Mouse (Mus musculus) myocyte (in vitro differentiated cells): ENCODE data around the gene Rab28. TPM values are rescaled to one million over a fixed set of nuclear protein-coding genes. Genes with fewer than 3 reads are reported as not detected.

Experiments
- H3K27me3 ChIP-seq: one replicate; pipeline ENCODE4 v1.6.1; 2011; ENCODE audit not compliant: control insufficient read depth, insufficient read depth, insufficient read length
- H3K36me3 ChIP-seq: one replicate; pipeline ENCODE4 v1.6.1; 2011; ENCODE audit not compliant: control insufficient read depth, insufficient read depth
- H3K4me2 ChIP-seq: one replicate; pipeline ENCODE4 v1.6.1; 2011; ENCODE audit warnings: low read depth, control low read depth
- H3K4me3 ChIP-seq: one replicate; pipeline ENCODE4 v1.5.1; 2011; ENCODE audit warnings: mild to moderate bottlenecking, control low read depth, moderate library complexity
- H3K79me2 ChIP-seq: one replicate; pipeline ENCODE4 v1.6.1; 2011; ENCODE audit not compliant: control insufficient read depth, insufficient read depth
- H3ac ChIP-seq: one replicate; pipeline ENCODE4 v1.6.1; 2011; ENCODE audit not compliant: control insufficient read depth, insufficient read length
- CEBPB ChIP-seq: IDR thresholded peaks from 2 replicates; pipeline ENCODE4 v1.6.1; 2011; ENCODE audit warnings: mild to moderate bottlenecking, moderate library complexity; ENCODE audit not compliant: poor library complexity, insufficient read depth, severe bottlenecking
- E2F4 ChIP-seq: IDR thresholded peaks from one replicate; pipeline ENCODE4 v1.6.1; 2011; ENCODE audit warnings: mild to moderate bottlenecking, control low read depth, moderate library complexity; ENCODE audit not compliant: insufficient read depth
- MAX ChIP-seq: IDR thresholded peaks from one replicate; pipeline ENCODE4 v1.6.1; 2011; ENCODE audit warnings: low read depth, mild to moderate bottlenecking, control low read depth
- MYOD1 ChIP-seq, 3 experiments: IDR thresholded peaks; one replicate each; pipeline ENCODE4 v1.6.1; 2011; ENCODE audit warnings: control low read depth in 2 of 3, low read depth in 2 of 3, mild to moderate bottlenecking in 2 of 3, moderate library complexity in 1 of 3; ENCODE audit not compliant: insufficient read length in 2 of 3, control insufficient read depth in 1 of 3
- MYOG ChIP-seq, 3 experiments: IDR thresholded peaks; one replicate each; pipeline ENCODE4 v1.6.1; 2011; ENCODE audit warnings: control low read depth in 2 of 3, low read depth in 2 of 3, mild to moderate bottlenecking in 2 of 3; ENCODE audit not compliant: insufficient read length in 2 of 3, control insufficient read depth in 1 of 3, insufficient read depth in 1 of 3
- POLR2A ChIP-seq: IDR thresholded peaks from one replicate; pipeline ENCODE4 v1.6.1; 2011; ENCODE audit warnings: low read depth, mild to moderate bottlenecking, control low read depth, moderate library complexity; ENCODE audit not compliant: insufficient read length
- POLR2AphosphoS2 ChIP-seq: IDR thresholded peaks from one replicate; pipeline ENCODE4 v1.6.1; 2011; ENCODE audit warnings: low read depth, control low read depth; ENCODE audit not compliant: insufficient read length
- REST ChIP-seq: IDR thresholded peaks from one replicate; pipeline ENCODE4 v1.6.1; 2011; ENCODE audit warnings: mild to moderate bottlenecking, control low read depth, moderate library complexity; ENCODE audit not compliant: insufficient read depth, insufficient read length
- SRF ChIP-seq: IDR thresholded peaks from one replicate; pipeline ENCODE4 v1.6.1; 2011; ENCODE audit warnings: low read depth; ENCODE audit not compliant: control insufficient read depth, insufficient read length
- TCF12 ChIP-seq: IDR thresholded peaks from one replicate; pipeline ENCODE4 v1.6.1; 2011; ENCODE audit warnings: mild to moderate bottlenecking, control low read depth; ENCODE audit not compliant: poor library complexity, insufficient read depth, severe bottlenecking
- TCF3 ChIP-seq: IDR thresholded peaks from one replicate; pipeline ENCODE4 v1.6.1; 2011; ENCODE audit warnings: low read depth, control low read depth; ENCODE audit not compliant: insufficient read length
- USF1 ChIP-seq: IDR thresholded peaks from one replicate; pipeline ENCODE4 v1.6.1; 2011; ENCODE audit warnings: low read depth, mild to moderate bottlenecking, control low read depth, moderate library complexity
- polyA plus RNA-seq: library from polyadenylated mRNA; unstranded; fragments of >200 nt; fragmentation: generic; extraction: Trizol; gene quantifications from one replicate; pipeline ENCODE4 v1.2.1, GENCODE M21; 2012; ENCODE audit warnings: missing spikeins

Rab28 gene
- polyA plus RNA-seq, 1 experiment, result 48.6 TPM

GRCm38 (mm10) chr5:41627224-41628144 lies 80.5 kb downstream of the Rab28 start:
- no peak for TF ChIP-seq TCF3
- Histone ChIP-seq H3K4me2 (peak overlapping the region; percentile 37), H3K4me3 (no peak overlapping the region), H3K79me2 (no peaks in the 10 kb centered on the region), H3ac (no peak overlapping the region), H3K36me3 (peaks cover 5% of the 10 kb centered on the region), H3K27me3 (no peaks in the 10 kb centered on the region)

DNA sequence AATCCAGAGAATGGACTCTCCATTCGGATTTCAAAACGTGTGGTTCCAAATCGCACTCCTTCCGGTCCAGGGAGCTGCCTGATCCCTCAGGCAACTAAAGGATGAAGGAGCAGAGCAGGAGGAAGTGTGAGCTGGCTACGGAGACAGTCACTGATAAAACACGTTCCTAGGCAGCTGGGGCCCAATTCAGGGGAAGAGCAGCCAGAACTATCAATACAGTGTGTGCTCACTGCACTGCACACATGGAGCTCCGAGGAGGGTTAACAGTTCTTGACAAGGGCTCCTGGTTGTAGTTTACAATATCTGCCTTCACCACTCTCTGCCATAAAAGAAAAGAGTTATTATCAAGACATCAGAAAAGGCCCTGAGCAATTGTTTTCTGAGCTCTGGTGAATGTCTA lies 82.4 kb downstream of the Rab28 start:
- Histone ChIP-seq H3ac (no peak overlapping the region), H3K4me3 (no peak overlapping the region), H3K27me3 (no peaks in the 10 kb centered on the region), H3K79me2 (no peaks in the 10 kb centered on the region), H3K36me3 (peaks cover 5% of the 10 kb centered on the region), H3K4me2 (no peak overlapping the region)
- TF ChIP-seq MYOG (IDR thresholded peaks at IDR 0.05; ENCODE audit: control insufficient read depth in 1 of 3, insufficient read depth in 1 of 3, insufficient read length in 2 of 3, low read depth in 2 of 3) (no peak), E2F4 (no peak), TCF3 (no peak), CEBPB (no peak), SRF (no peak)

GRCm38 (mm10) chr5:41621748-41622147 lies 86.2 kb downstream of the Rab28 start:
- no peak overlapping the region for H3K4me3 ChIP-seq
- H3ac ChIP-seq, result no peak overlapping the region
- H3K27me3 ChIP-seq, result no peaks in the 10 kb centered on the region
- H3K4me2 ChIP-seq, result no peak overlapping the region
- no peak for TF ChIP-seq USF1
- TF ChIP-seq POLR2AphosphoS2, result no peak
- no peak for TF ChIP-seq TCF12
- no peak for TF ChIP-seq MYOG (IDR thresholded peaks at IDR 0.05; ENCODE audit: control insufficient read depth in 1 of 3, insufficient read depth in 1 of 3, insufficient read length in 2 of 3, low read depth in 2 of 3)
- no peak for TF ChIP-seq CEBPB
- no peak for TF ChIP-seq TCF3
- no peak for TF ChIP-seq MAX
- TF ChIP-seq REST, result no peak
- TF ChIP-seq MYOD1 (IDR thresholded peaks at IDR 0.05; ENCODE audit: control insufficient read depth in 1 of 3, insufficient read length in 2 of 3, low read depth in 2 of 3), result no peak
- no peaks in the 10 kb centered on the region for H3K79me2 ChIP-seq
- peaks cover 5% of the 10 kb centered on the region for H3K36me3 ChIP-seq

DNA sequence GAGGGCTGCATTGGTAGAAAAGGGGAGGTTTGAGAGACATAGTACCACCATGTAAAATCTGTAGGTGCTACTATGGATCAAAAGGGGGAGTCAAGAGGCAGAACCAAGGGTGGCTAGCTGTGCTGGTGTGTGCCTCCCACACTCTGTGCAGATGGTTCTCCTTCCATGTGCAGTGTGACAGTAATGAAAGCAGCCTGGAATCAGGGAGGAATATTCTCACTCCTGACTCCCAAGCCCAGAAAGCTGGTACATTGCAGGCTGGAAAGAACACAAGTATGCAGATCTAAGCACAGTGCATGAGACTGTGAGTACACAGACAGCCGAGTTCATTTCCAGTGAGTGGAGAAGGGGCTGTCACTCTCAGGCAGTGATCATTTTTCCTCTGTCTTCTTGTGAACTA lies 89.0 kb downstream of the Rab28 start:
- TF ChIP-seq POLR2AphosphoS2, result no peak
- no peak for TF ChIP-seq USF1
- no peak for TF ChIP-seq MYOG (IDR thresholded peaks at IDR 0.05; ENCODE audit: control insufficient read depth in 1 of 3, insufficient read depth in 1 of 3, insufficient read length in 2 of 3, low read depth in 2 of 3)
- no peak for TF ChIP-seq CEBPB
- TF ChIP-seq SRF, result no peak
- TF ChIP-seq REST, result no peak
- no peak for TF ChIP-seq MAX
- no peak for TF ChIP-seq TCF12
- no peak for TF ChIP-seq TCF3
- no peak for TF ChIP-seq MYOD1 (IDR thresholded peaks at IDR 0.05; ENCODE audit: control insufficient read depth in 1 of 3, insufficient read length in 2 of 3, low read depth in 2 of 3)
- TF ChIP-seq POLR2A, result no peak
- no peak for TF ChIP-seq E2F4
- Histone ChIP-seq H3K36me3 (no peaks in the 10 kb centered on the region), H3K4me3 (no peak overlapping the region), H3K4me2 (no peak overlapping the region), H3ac (no peak overlapping the region), H3K79me2 (no peaks in the 10 kb centered on the region), H3K27me3 (no peaks in the 10 kb centered on the region)

- Histone ChIP-seq H3K36me3 (no peaks in the 10 kb centered on the region), H3K79me2 (no peaks in the 10 kb centered on the region), H3K4me3 (no peak overlapping the region), H3K4me2 (no peak overlapping the region), H3K27me3 (no peaks in the 10 kb centered on the region), H3ac (no peak overlapping the region)
- TF ChIP-seq POLR2A (no peak), MYOG (IDR thresholded peaks at IDR 0.05; ENCODE audit: control insufficient read depth in 1 of 3, insufficient read depth in 1 of 3, insufficient read length in 2 of 3, low read depth in 2 of 3) (no peak), E2F4 (no peak), MYOD1 (IDR thresholded peaks at IDR 0.05; ENCODE audit: control insufficient read depth in 1 of 3, insufficient read length in 2 of 3, low read depth in 2 of 3) (no peak)
Measured at GRCm38 (mm10) chr5:41610447-41611030, 97.4 kb downstream of the Rab28 start.
